In genomic region chr5:124450051-124450450, GRCm38 (mm10) we compare ENCODE assay signal across 13 mouse cellular contexts. TPM values are rescaled to one million over a fixed set of nuclear protein-coding genes. Genes with fewer than 3 reads are reported as not detected.
DNase-seq lines count a peak whose midpoint lies in the region; ATAC-seq and TF ChIP-seq lines count a peak whose summit lies in the region.
"Had no signal": no experiment of that assay in that cellular context is flagged by ENCODE, and none has a peak within 500 bp of the region (broad histone marks: within the 10 kb centered on the region; RNA-seq: fewer than 3 reads in every experiment).

No protein-coding gene starts in this region.

- intact Hi-C loops in gastrocnemius, adult 2 months (cut with DNase I) = no loop called here
- intact Hi-C loops in gastrocnemius, postnatal 36 days (cut with DNase I) = no loop called here

- DNase-seq in gastrocnemius, adult 2 months = no peak
- DNase-seq in gastrocnemius, postnatal 36 days = no peak
- peak; percentile 51 for DNase-seq in liver, adult 2 months (ENCODE audit: extremely low read depth, low read depth, low spot score)
- DNase-seq in liver = no peak
- DNase-seq in liver, embryonic 13.5 days = no peak
- no peak for DNase-seq in urinary bladder, adult 2 months (ENCODE audit: low spot score)
- no peak for DNase-seq in embryo, embryonic 10 days (ENCODE audit: low spot score)
- DNase-seq: gastrocnemius, postnatal 14 days; kidney, postnatal 14 days; left cerebral cortex, postnatal 4 days; right cerebral cortex, postnatal 4 days had no signal

- peaks cover 11% of the 10 kb centered on the region for H3K36me3 ChIP-seq in liver, adult 2 months (ENCODE audit: control insufficient read depth, insufficient read depth, low read length)
- peaks cover 83% of the 10 kb centered on the region for H3K36me3 ChIP-seq in liver, embryonic 13.5 days

- no peaks in the 10 kb centered on the region for H3K9me3 ChIP-seq in liver, embryonic 13.5 days (replicated peaks)
- H3K9me3 ChIP-seq: forebrain, embryonic 13.5 days had no signal

- no peaks in the 10 kb centered on the region for H3K27me3 ChIP-seq in liver, adult 2 months (ENCODE audit: control insufficient read depth, insufficient read depth, low read length)
- H3K27me3 ChIP-seq in liver, embryonic 13.5 days = no peaks in the 10 kb centered on the region
- H3K27me3 ChIP-seq: forebrain, embryonic 13.5 days had no signal

- H3K27ac ChIP-seq in gastrocnemius, adult 2 months = peak overlapping the region; percentile 50
- 0 out of 2 replicates have a peak overlapping the region, but pooled peaks have one; percentile 17 for H3K27ac ChIP-seq in liver, adult 2 months (replicated peaks; ENCODE audit: insufficient read depth, low read depth, low read length)
- H3K27ac ChIP-seq in liver, embryonic 13.5 days = peak overlapping the region; percentile 81
- H3K27ac ChIP-seq: forebrain, embryonic 13.5 days; hindbrain, embryonic 14.5 days had no signal

- peak overlapping the region; percentile 92 for H3K4me3 ChIP-seq in gastrocnemius, adult 2 months
- H3K4me3 ChIP-seq in liver, adult 2 months (ENCODE audit: insufficient read depth, low read depth, low read length) = no peak overlapping the region
- H3K4me3 ChIP-seq in liver, embryonic 13.5 days (replicated peaks) = peak overlapping the region; percentile 18; the same call in 1 of the 2 replicates
- H3K4me3 ChIP-seq: forebrain, embryonic 13.5 days had no signal

- no peak for TF ChIP-seq POLR2A in liver, adult 2 months (IDR thresholded peaks at IDR 0.05; ENCODE audit: extremely low read depth, insufficient read depth, low read length)

- H3K4me2 ChIP-seq in liver, embryonic 13.5 days = peak overlapping the region; percentile 52
- H3K4me2 ChIP-seq: forebrain, embryonic 13.5 days; hindbrain, embryonic 14.5 days had no signal

- H3K4me1 ChIP-seq in liver, adult 2 months (ENCODE audit: control insufficient read depth, insufficient read depth, low read length) = peaks cover 22% of the 10 kb centered on the region; the same call in 1 of the 2 replicates
- H3K4me1 ChIP-seq in liver, embryonic 13.5 days (replicated peaks) = peaks cover 75% of the 10 kb centered on the region

- H3K79me2 ChIP-seq in liver, adult 2 months (ENCODE audit: control insufficient read depth, insufficient read depth, low read length) = no peaks in the 10 kb centered on the region

- no peak overlapping the region for H3K9ac ChIP-seq in liver, adult 2 months (ENCODE audit: low read depth, low read length)
- peak overlapping the region; percentile 61; the same call in 1 of the 2 replicates for H3K9ac ChIP-seq in liver, embryonic 13.5 days
- H3K9ac ChIP-seq: forebrain, embryonic 13.5 days; hindbrain, embryonic 14.5 days had no signal

- no peak for ATAC-seq in liver, embryonic 13.5 days (ENCODE audit: low read depth)
- ATAC-seq: forebrain, embryonic 13.5 days had no signal

- TF ChIP-seq CTCF in gastrocnemius, adult 2 months (IDR thresholded peaks at IDR 0.05) = no peak
- TF ChIP-seq CTCF in liver, adult 2 months (IDR thresholded peaks at IDR 0.05; ENCODE audit: low read depth, low read length) = no peak

- WGBS in liver, adult 2 months = 33% methylated on average over 7 of the region's 7 CpGs
- WGBS in liver, embryonic 13.5 days (ENCODE audit: insufficient replicate concordance) = 75% methylated on average over 7 of the region's 7 CpGs

RNA-seq across cellular contexts. Expression of gene Kmt5a, which starts 10.3 kb away (rescaled TPM):
- 100 to 1,000 TPM; 178 to 229 TPM for total RNA-seq in gastrocnemius, adult 2 months (2021)
- total RNA-seq in gastrocnemius, postnatal 36 days (2021) = 100 to 1,000 TPM; 182 to 256 TPM
- 9.6 and 13.2 TPM in 2 replicates for total RNA-seq in liver, adult 2 months (2014; rRNA removed)
- polyA plus RNA-seq in liver, adult 2 months (2012; rRNA removed) = 14.7 and 15.1 TPM in 2 replicates
- polyA plus RNA-seq in liver, embryonic 13.5 days (2015; fragmentation: Nextera tagmentation; extraction: Ambion mirVana) = 45.4 and 58.4 TPM in 2 replicates
- polyA plus RNA-seq in urinary bladder, adult 2 months (2012; rRNA removed) = 53.7 and 62.0 TPM in 2 replicates

RNA-seq across cellular contexts. Expression of gene Sbno1, which starts 24.2 kb away (rescaled TPM):
- total RNA-seq in gastrocnemius, adult 2 months (2021) = 10 to 100 TPM; 43.2 to 49.2 TPM
- total RNA-seq in gastrocnemius, postnatal 36 days (2021) = 10 to 100 TPM; 35.4 to 40.5 TPM
- 33.1 and 36.6 TPM in 2 replicates for total RNA-seq in liver, adult 2 months (2014; rRNA removed)
- polyA plus RNA-seq in liver, adult 2 months (2012; rRNA removed) = 7.2 and 8.1 TPM in 2 replicates
- polyA plus RNA-seq in liver, embryonic 13.5 days (2015; fragmentation: Nextera tagmentation; extraction: Ambion mirVana) = 50.7 and 64.9 TPM in 2 replicates
- polyA plus RNA-seq in urinary bladder, adult 2 months (2012; rRNA removed) = 30.6 and 35.2 TPM in 2 replicates

RNA-seq across cellular contexts. Expression of gene Rilpl2, which starts 28.1 kb away (rescaled TPM):
- 1 to 10 TPM; 4.6 to 4.7 TPM for total RNA-seq in gastrocnemius, adult 2 months (2021)
- total RNA-seq in gastrocnemius, postnatal 36 days (2021) = 1 to 10 TPM; 3.6 to 4.9 TPM
- 9.6 and 11.6 TPM in 2 replicates for total RNA-seq in liver, adult 2 months (2014; rRNA removed)
- polyA plus RNA-seq in liver, adult 2 months (2012; rRNA removed) = 10.1 and 10.4 TPM in 2 replicates
- 9.9 and 10.3 TPM in 2 replicates for polyA plus RNA-seq in liver, embryonic 13.5 days (2015; fragmentation: Nextera tagmentation; extraction: Ambion mirVana)
- 18.7 and 20.3 TPM in 2 replicates for polyA plus RNA-seq in urinary bladder, adult 2 months (2012; rRNA removed)

RNA-seq across cellular contexts. Expression of gene Snrnp35, which starts 32.9 kb away (rescaled TPM):
- 10 to 100 TPM; 27.7 to 33.1 TPM for total RNA-seq in gastrocnemius, adult 2 months (2021)
- 10 to 100 TPM; 20.5 to 26.1 TPM for total RNA-seq in gastrocnemius, postnatal 36 days (2021)
- 2.9 and 3.7 TPM in 2 replicates for total RNA-seq in liver, adult 2 months (2014; rRNA removed)
- 2.2 and 2.5 TPM in 2 replicates for polyA plus RNA-seq in liver, adult 2 months (2012; rRNA removed)
- 14.6 and 15.0 TPM in 2 replicates for polyA plus RNA-seq in liver, embryonic 13.5 days (2015; fragmentation: Nextera tagmentation; extraction: Ambion mirVana)
- 7.2 and 8.8 TPM in 2 replicates for polyA plus RNA-seq in urinary bladder, adult 2 months (2012; rRNA removed)

Comparison
In these comparisons a context has a peak if more than half of its experiments do, and no peak if none do; other contexts are left out.
1. H3K27ac ChIP-seq: peak in every context shown above with its lines; median percentile 81 in liver, embryonic 13.5 days; 50 in gastrocnemius, adult 2 months; 17 in liver, adult 2 months.
2. RNA of gene Kmt5a, which starts 10.3 kb away (total RNA-seq): 182 to 256 TPM in gastrocnemius, postnatal 36 days and 178 to 229 TPM in gastrocnemius, adult 2 months; 9.6 to 13.2 TPM in liver, adult 2 months; every median in the first group is over 10 times any median in the second.